Mouse (Mus musculus) midbrain, embryonic 11.5 days (tissue): ENCODE measurements around the gene Abcc9. TPM values are rescaled to one million over a fixed set of nuclear protein-coding genes. Genes with fewer than 3 reads are reported as not detected.

Experiments used
- ATAC-seq: fragments of 200-750 bp; cut with Nextera tagmentation; 2 replicates; pipeline ENCODE4 v1.8.0; 2017; ENCODE audit warnings: moderate TSS enrichment, moderate library complexity; ENCODE audit not compliant: low FRiP score
- DNase-seq: peaks from one replicate; pipeline ENCODE4 v3.0.0; 2015; ENCODE audit warnings: low spot score; ENCODE audit errors: missing footprints
- H3K27ac ChIP-seq: fragments of 300-500 bp; sonication (generic); 2 replicates; pipeline ENCODE4 v1.5.1; 2014; ENCODE audit warnings: low read depth, low read length
- H3K27me3 ChIP-seq: fragments of 300-500 bp; sonication (generic); 2 replicates; pipeline ENCODE4 v1.6.1; 2014; ENCODE audit warnings: mild to moderate bottlenecking, low read length, moderate library complexity, mixed read lengths; ENCODE audit not compliant: control insufficient read depth, insufficient read depth
- H3K36me3 ChIP-seq: fragments of 300-500 bp; sonication (generic); 2 replicates; pipeline ENCODE4 v1.6.1; 2014; ENCODE audit warnings: mild to moderate bottlenecking, low read length, moderate library complexity, mixed read lengths; ENCODE audit not compliant: control insufficient read depth, insufficient read depth
- H3K4me1 ChIP-seq: fragments of 300-500 bp; sonication (generic); 2 replicates; pipeline ENCODE4 v1.6.1; 2014; ENCODE audit warnings: low read length; ENCODE audit not compliant: control insufficient read depth, insufficient read depth
- H3K4me2 ChIP-seq: fragments of 300-500 bp; sonication (generic); 2 replicates; pipeline ENCODE4 v1.6.1; 2014; ENCODE audit warnings: mild to moderate bottlenecking, moderate library complexity
- H3K4me3 ChIP-seq: fragments of 300-500 bp; sonication (generic); 2 replicates; pipeline ENCODE4 v1.5.1; 2014; ENCODE audit warnings: low read depth, low read length
- H3K9ac ChIP-seq: fragments of 300-500 bp; sonication (generic); 2 replicates; pipeline ENCODE4 v1.6.1; 2014; ENCODE audit warnings: low read length
- H3K9me3 ChIP-seq: fragments of 300-500 bp; sonication (generic); 2 replicates; pipeline ENCODE4 v1.6.1; 2016; ENCODE audit warnings: low read length; ENCODE audit not compliant: control insufficient read depth
- WGBS: fragments of 180-500 bp; shearing (Covaris S2); extraction: QIAGEN DNeasy Blood & Tissue Kit; methylation state at CpG from one replicate; pipeline ENCODE4 v1.1.7; 2014; 5-methylcytosine and 5-hydroxymethylcytosine counted together
- polyA plus RNA-seq: library from polyadenylated mRNA; unstranded; fragments of >200 nt; fragmentation: Nextera tagmentation; extraction: Ambion mirVana; gene quantifications from 2 replicates; pipeline ENCODE4 v1.2.1, GENCODE M21; 2014

The Abcc9 gene
- polyA plus RNA-seq, 1 experiment from 2014 or later = 2.4 TPM

- DNase-seq = no peak
- no peak for ATAC-seq
- 40% methylated on average over 1 of the region's 1 CpGs for WGBS
- no peaks in the 10 kb centered on the region for H3K27me3 ChIP-seq
- H3K4me1 ChIP-seq = no peaks in the 10 kb centered on the region
- H3K27ac ChIP-seq = no peak overlapping the region
- H3K9me3 ChIP-seq = no peaks in the 10 kb centered on the region
- no peak overlapping the region for H3K4me2 ChIP-seq
- no peak overlapping the region for H3K4me3 ChIP-seq
- H3K36me3 ChIP-seq = no peaks in the 10 kb centered on the region
- H3K9ac ChIP-seq = no peak overlapping the region
Measured at GRCm38 (mm10) chr6:142555988-142556387, 146.1 kb downstream of the Abcc9 start.

- DNase-seq (no peak), ATAC-seq (no peak)
- no peak overlapping the region for H3K27ac ChIP-seq
- no peaks in the 10 kb centered on the region for H3K4me1 ChIP-seq
- H3K9ac ChIP-seq = no peak overlapping the region
- no peak overlapping the region for H3K4me3 ChIP-seq
- no peak overlapping the region for H3K4me2 ChIP-seq
- WGBS = 93% methylated on average over 4 of the region's 4 CpGs
- H3K9me3 ChIP-seq = no peaks in the 10 kb centered on the region
- H3K36me3 ChIP-seq = no peaks in the 10 kb centered on the region
- H3K27me3 ChIP-seq = no peaks in the 10 kb centered on the region
Measured at GRCm38 (mm10) chr6:142551482-142551881, 150.6 kb downstream of the Abcc9 start.

GRCm38 (mm10) chr6:142550871-142551270 is 151.2 kb downstream of the Abcc9 start:
- no peaks in the 10 kb centered on the region for H3K36me3 ChIP-seq
- H3K27me3 ChIP-seq = no peaks in the 10 kb centered on the region
- H3K9ac ChIP-seq = no peak overlapping the region
- H3K9me3 ChIP-seq = no peaks in the 10 kb centered on the region
- ATAC-seq (no peak), DNase-seq (peak; percentile 65)
- WGBS = 76% methylated on average over 4 of the region's 4 CpGs
- H3K4me1 ChIP-seq = no peaks in the 10 kb centered on the region
- no peak overlapping the region for H3K27ac ChIP-seq
- no peak overlapping the region for H3K4me3 ChIP-seq
- H3K4me2 ChIP-seq = no peak overlapping the region

- Histone ChIP-seq H3K9me3 (no peaks in the 10 kb centered on the region), H3K4me2 (no peak overlapping the region), H3K9ac (no peak overlapping the region), H3K4me1 (no peaks in the 10 kb centered on the region), H3K4me3 (no peak overlapping the region), H3K27ac (no peak overlapping the region), H3K27me3 (no peaks in the 10 kb centered on the region), H3K36me3 (no peaks in the 10 kb centered on the region)
- no peak for ATAC-seq
- DNase-seq = no peak
- 90% methylated on average over 2 of the region's 2 CpGs for WGBS
Measured at GRCm38 (mm10) chr6:142548377-142548776, 153.7 kb downstream of the Abcc9 start.

GRCm38 (mm10) chr6:142545132-142545531 is 157.0 kb downstream of the Abcc9 start:
- ATAC-seq = no peak
- H3K27ac ChIP-seq = no peak overlapping the region
- H3K9me3 ChIP-seq = no peaks in the 10 kb centered on the region
- 62% methylated on average over 14 of the region's 14 CpGs for WGBS
- no peak overlapping the region for H3K9ac ChIP-seq
- no peaks in the 10 kb centered on the region for H3K27me3 ChIP-seq
- H3K4me3 ChIP-seq = no peak overlapping the region
- no peak for DNase-seq
- H3K36me3 ChIP-seq = no peaks in the 10 kb centered on the region
- no peaks in the 10 kb centered on the region for H3K4me1 ChIP-seq
- peak overlapping the region; percentile 30 for H3K4me2 ChIP-seq

GRCm38 (mm10) chr6:142543648-142544047 is 158.5 kb downstream of the Abcc9 start:
- no peak overlapping the region for H3K4me3 ChIP-seq
- H3K9me3 ChIP-seq = no peaks in the 10 kb centered on the region
- H3K27ac ChIP-seq = no peak overlapping the region
- H3K4me2 ChIP-seq = no peak overlapping the region
- no peaks in the 10 kb centered on the region for H3K27me3 ChIP-seq
- ATAC-seq (no peak), DNase-seq (no peak)
- H3K9ac ChIP-seq = no peak overlapping the region
- H3K4me1 ChIP-seq = no peaks in the 10 kb centered on the region
- no peaks in the 10 kb centered on the region for H3K36me3 ChIP-seq
- 86% methylated on average over 4 of the region's 4 CpGs for WGBS

GRCm38 (mm10) chr6:142542800-142543175 is 159.3 kb downstream of the Abcc9 start:
- 90% methylated on average over 6 of the region's 6 CpGs for WGBS
- H3K27ac ChIP-seq = no peak overlapping the region
- no peak overlapping the region for H3K9ac ChIP-seq
- no peaks in the 10 kb centered on the region for H3K27me3 ChIP-seq
- H3K36me3 ChIP-seq = no peaks in the 10 kb centered on the region
- H3K4me3 ChIP-seq = no peak overlapping the region
- no peak for ATAC-seq
- no peak overlapping the region for H3K4me2 ChIP-seq
- H3K4me1 ChIP-seq = no peaks in the 10 kb centered on the region
- no peak for DNase-seq
- H3K9me3 ChIP-seq = no peaks in the 10 kb centered on the region

GRCm38 (mm10) chr6:142542082-142542799 is 159.9 kb downstream of the Abcc9 start:
- no peak for DNase-seq

GRCm38 (mm10) chr6:142540561-142541160 is 161.5 kb downstream of the Abcc9 start:
- Histone ChIP-seq H3K27me3 (no peaks in the 10 kb centered on the region), H3K9me3 (no peaks in the 10 kb centered on the region), H3K27ac (no peak overlapping the region), H3K36me3 (no peaks in the 10 kb centered on the region), H3K4me3 (no peak overlapping the region), H3K4me2 (no peak overlapping the region), H3K9ac (no peak overlapping the region), H3K4me1 (no peaks in the 10 kb centered on the region)
- WGBS = 92% methylated on average over 10 of the region's 10 CpGs
- DNase-seq (no peak), ATAC-seq (no peak)

More at GRCm38 (mm10) chr6:142542082-142542799, 159.9 kb downstream of the Abcc9 start:
- Histone ChIP-seq H3K4me3 (no peak overlapping the region), H3K4me1 (no peaks in the 10 kb centered on the region), H3K4me2 (no peak overlapping the region), H3K27me3 (no peaks in the 10 kb centered on the region), H3K9ac (no peak overlapping the region), H3K27ac (no peak overlapping the region), H3K36me3 (no peaks in the 10 kb centered on the region), H3K9me3 (no peaks in the 10 kb centered on the region)
- 82% methylated on average over 8 of the region's 8 CpGs for WGBS
- no peak for ATAC-seq
